Mouse (Mus musculus): ENCODE measurements around the gene Hist1h1e.

Gene Hist1h1e

GRCm38 (mm10) chr13:23622175-23622671 is at the start of gene Hist1h1e:
TSS of gene Hist1h1e (minus strand) at chr13:23622558.
- peak; percentile 84 for DNase-seq (ENCODE audit: low spot score)

- no peak for DNase-seq (ENCODE audit: low spot score)
Measured at GRCm38 (mm10) chr13:23662536-23662935, 40.2 kb upstream of the Hist1h1e start.

DNA sequence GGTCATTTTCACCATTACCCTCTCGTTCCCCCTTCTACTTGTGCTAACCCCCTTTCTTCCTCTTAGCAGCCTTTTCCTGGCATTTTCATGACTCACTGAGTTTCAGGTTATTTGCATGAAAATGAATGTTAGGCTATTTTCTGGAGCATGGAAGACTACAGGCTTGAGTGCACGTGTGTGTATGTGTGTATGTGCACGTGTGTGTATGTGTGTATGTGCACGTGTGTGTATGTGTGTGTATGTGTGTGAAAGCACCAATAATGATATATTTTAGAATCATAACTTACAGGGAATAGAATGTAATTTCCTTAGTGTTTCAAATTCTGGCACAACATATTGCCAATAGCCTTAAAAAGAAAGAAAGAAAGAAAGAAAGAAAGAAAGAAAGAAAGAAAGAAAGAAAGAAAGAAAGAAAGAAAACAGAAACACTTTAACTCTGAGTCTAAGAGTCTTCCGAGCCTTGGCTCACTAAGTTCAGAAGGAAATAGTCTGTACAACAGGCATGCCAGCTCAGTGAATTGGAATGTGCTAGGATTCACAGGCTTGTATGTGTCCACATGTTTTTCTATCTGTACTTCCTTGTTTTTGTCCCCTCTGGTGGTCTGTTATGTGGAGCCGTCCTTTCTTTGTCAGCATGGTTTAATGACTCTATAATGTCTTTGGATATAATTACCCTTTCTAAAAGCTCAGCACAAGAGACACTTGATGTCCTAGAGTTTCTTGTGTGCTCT is 37.4 kb upstream of the Hist1h1e start:
- no peak for DNase-seq (ENCODE audit: low spot score)

- no peak for DNase-seq (ENCODE audit: low spot score)
Measured at GRCm38 (mm10) chr13:23630653-23631052, 8.3 kb upstream of the Hist1h1e start.

DNA sequence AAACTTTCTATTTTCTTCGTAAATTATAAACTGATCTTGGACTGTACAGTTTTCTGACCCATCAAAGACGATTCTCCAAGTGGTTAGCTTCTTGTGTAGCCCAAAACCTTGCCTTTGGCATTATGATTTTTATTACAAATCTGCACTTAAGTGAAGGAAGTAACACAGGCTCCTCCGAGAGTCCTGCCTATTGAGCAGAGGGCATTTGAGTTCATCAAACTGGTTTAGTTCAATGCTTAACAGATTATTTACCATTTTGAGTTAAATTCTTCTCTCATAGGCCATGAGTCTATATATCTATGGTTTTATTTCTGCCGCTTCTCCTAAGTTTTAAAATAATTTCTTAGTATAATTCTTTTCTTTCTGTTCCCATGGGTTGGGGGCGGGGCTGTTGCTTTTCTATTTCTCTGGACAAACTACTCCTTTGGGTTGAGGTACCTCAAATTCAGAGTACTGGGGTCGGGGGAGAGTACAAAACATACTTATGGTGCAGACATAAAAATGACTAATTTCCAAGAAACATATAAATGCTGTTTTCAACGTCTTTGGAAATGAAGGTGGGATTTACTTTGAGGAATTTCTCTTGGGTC is 598 bp upstream of the Hist1h1e start:
- no peak for DNase-seq (ENCODE audit: low spot score)

DNA sequence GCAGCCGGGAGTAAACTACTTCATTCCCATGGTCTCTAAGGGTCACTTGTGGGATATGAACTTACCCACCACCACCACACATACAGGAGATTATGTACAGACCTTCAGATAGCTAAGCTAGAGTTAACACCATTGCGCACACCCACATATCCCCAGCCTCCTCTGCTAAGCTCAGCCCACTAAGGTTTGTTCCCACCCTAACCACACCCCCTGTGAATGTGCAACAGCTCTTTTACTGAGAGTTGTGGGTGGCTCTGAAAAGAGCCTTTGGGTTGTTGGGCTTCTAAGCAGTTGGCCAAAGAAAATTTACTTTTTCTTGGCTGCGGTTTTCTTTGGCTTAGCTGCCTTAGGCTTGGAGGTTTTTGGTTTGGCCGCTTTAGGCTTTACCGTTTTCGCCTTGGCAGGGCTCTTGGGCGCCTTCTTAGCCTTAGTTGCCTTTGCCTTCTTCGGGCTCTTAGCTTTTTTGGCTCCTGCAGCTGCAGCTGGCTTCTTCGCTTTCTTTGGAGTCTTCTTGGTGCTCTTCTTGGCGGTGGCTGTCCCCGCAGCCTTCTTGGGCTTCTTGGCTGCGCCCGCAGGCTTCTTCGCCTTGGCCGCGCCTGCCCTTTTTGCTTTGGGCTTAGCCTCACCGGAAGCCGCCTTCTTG is 705 bp downstream of the Hist1h1e start:
- DNase-seq (ENCODE audit: low spot score): peak; percentile 48

GRCm38 (mm10) chr13:23620733-23621531 is 1.4 kb downstream of the Hist1h1e start, which contains the start of gene Hist1h2be:
TSS of gene Hist1h2be (minus strand) at chr13:23621124.
- peak; percentile 31 for DNase-seq (ENCODE audit: low spot score)

- DNase-seq (ENCODE audit: low spot score): no peak
Measured at GRCm38 (mm10) chr13:23620056-23620732, 2.2 kb downstream of the Hist1h1e start.

DNA sequence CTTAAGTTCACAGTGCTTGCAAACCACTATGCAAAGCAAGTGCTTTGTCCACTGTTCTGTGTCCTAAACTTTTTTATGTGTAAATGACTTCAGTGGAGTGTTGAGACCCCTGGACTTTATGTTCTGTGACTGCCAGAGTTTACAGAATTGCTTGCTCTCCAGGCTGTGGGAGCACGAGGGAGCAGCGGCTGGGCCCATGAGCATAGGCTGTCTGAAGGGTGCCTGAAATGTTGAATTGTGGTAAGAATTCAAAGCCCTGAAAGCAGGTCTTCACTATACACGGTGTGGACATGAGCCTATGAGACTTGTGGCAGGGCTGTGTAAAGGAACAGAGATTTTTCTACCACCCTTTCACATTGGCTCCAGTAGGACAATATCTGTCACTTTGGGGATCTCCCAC is 10.7 kb downstream of the Hist1h1e start:
- DNase-seq (ENCODE audit: low spot score): no peak

DNA sequence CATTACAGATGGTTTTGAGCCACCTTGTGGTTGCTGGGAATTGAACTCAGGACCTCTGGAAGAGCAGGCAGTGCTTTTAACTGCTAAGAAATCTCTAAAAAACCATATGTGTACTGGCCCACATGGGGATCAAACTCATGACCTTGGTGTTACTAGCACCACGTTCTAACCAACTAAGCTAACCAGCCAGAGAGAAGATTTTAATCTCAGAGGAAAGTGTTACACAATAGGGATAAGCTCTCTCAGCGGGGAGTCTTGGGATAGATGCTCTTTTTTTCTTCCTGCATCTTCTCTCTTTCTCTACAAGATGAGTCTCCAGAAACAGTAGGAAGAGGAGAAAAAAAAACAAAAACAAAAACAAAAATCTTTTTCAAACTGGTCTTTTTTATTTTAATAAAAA is 12.0 kb downstream of the Hist1h1e start:
- no peak for DNase-seq (ENCODE audit: low spot score)

GRCm38 (mm10) chr13:23609844-23610243 is 12.5 kb downstream of the Hist1h1e start:
- no peak for DNase-seq (ENCODE audit: low spot score)

- DNase-seq (ENCODE audit: low spot score): no peak
Measured at GRCm38 (mm10) chr13:23609209-23609608, 13.1 kb downstream of the Hist1h1e start.

- no peak for DNase-seq (ENCODE audit: low spot score)
Measured at GRCm38 (mm10) chr13:23605052-23605451, 17.3 kb downstream of the Hist1h1e start.

DNA sequence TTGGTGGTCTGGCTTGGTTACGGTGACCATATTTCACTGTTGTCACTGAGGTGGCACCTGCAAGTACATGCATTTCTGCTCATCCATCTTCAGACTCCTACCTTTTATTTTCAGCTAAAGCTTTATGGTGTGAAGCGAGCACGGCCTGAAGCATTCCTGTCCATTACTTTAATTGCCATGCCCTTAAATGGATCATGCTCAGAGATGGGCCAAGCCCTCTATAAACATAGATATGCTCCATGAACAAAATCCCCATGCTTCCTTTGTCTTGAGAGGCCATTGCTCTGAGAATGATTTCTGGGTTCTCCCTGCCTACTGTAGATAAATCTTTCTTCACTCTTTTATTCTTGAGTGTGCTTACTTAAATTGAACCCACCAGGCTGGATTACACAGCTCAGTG is 17.9 kb downstream of the Hist1h1e start:
- no peak for DNase-seq (ENCODE audit: low spot score)

- DNase-seq (ENCODE audit: low spot score): no peak
Measured at GRCm38 (mm10) chr13:23603182-23603699, 19.1 kb downstream of the Hist1h1e start.

- peak; percentile 83 for DNase-seq (ENCODE audit: low spot score)
Measured at GRCm38 (mm10) chr13:23597957-23598356, 24.4 kb downstream of the Hist1h1e start.

DNA sequence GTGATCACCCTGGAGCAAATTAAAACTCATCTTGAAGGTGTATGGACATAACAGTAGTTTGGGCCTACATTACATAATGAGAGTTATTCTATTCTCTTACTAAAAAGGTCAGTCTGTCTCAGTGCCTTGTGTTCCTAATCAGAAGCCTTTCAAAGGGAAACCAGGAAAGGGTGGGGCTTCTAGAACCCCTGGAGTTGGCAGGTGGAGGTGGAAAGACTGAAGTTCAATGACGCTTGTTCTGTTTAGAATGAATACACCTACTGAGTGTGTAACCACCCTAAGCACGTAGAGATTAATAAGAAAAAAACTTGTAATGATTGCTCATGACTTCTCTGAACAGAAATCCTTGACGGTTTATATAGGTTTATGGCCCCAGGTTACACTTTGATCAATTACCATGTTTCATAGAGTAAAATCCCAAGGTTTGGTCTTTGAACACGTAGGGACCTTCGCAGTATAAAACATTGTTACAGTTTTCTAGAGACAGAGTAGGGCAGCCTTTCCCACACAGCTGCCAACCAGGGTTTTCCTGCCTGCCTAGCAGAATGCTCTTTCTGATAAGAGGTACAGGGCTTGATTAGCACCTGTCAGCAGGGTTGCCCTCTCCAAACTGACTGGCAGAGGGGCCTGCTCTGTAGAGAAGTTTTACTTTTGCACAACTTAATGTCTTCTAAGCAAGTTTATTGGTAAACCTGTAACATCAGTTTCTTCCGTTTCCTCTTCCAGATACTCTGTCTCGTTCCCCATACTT is 26.6 kb downstream of the Hist1h1e start:
- no peak for DNase-seq (ENCODE audit: low spot score)

- no peak for DNase-seq (ENCODE audit: low spot score)
Measured at GRCm38 (mm10) chr13:23595185-23595584, 27.2 kb downstream of the Hist1h1e start.

GRCm38 (mm10) chr13:23593051-23593770 is 29.1 kb downstream of the Hist1h1e start:
- DNase-seq (ENCODE audit: low spot score): no peak

DNA sequence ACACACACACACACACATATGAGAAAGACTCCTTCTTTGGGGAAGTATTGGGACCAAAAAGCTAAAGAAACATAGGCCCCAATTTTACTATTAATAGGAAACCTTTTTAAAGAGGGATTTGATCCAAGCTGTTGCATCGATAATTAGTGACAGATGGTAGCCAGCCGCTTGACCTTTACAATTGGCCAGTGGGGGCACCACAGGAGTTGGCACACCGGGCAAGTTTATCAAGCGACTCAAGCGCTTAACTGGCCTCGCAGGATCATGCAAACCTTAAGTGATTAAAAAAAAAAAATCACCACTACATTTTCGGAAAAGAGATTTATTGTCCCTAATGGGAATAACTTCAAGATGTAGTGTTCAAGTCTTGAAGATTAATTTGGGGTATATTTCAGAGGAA is 29.7 kb downstream of the Hist1h1e start:
- no peak for DNase-seq (ENCODE audit: low spot score)
